Mouse (Mus musculus): ENCODE results near the gene Oas2. TPM values are rescaled to one million over a fixed set of nuclear protein-coding genes. Genes with fewer than 3 reads are reported as not detected.
"Not testable (repeated sequence)": the region's sequence is repeated elsewhere in the genome, so short reads cannot be mapped to it uniquely, and the experiment has no call there.

The Oas2 gene
- polyA plus RNA-seq (2015; fragmentation: Nextera tagmentation; extraction: Ambion mirVana), result 0.27 and 0.84 TPM in 2 replicates

- no peak within 1 kb of the TSS for H3K4me2 ChIP-seq
- 71% methylated on average over 5 of the region's 5 CpGs for WGBS
- H3K9ac ChIP-seq, result no peak within 1 kb of the TSS
Observed at GRCm38 (mm10) chr5:120749688-120750087, at the start of gene Oas2. Oas2 (minus strand) TSS chr5:120749853.

GRCm38 (mm10) chr5:120798943-120799342, 49.3 kb upstream of the Oas2 start:
- WGBS, result 70% methylated on average over 2 of the region's 2 CpGs
- not testable (repeated sequence) for H3K4me2 ChIP-seq; H3K4me3 ChIP-seq; H3K9ac ChIP-seq; H3K27ac ChIP-seq (replicated peaks); H3K27me3 ChIP-seq; H3K4me1 ChIP-seq (replicated peaks); ATAC-seq (ENCODE audit: low FRiP score, low read depth); H3K9me3 ChIP-seq; H3K36me3 ChIP-seq

More at GRCm38 (mm10) chr5:120749688-120750087, at the start of gene Oas2:
- Histone ChIP-seq H3K27ac (replicated peaks) (no peak within 1 kb of the TSS), H3K9me3 (no peaks in the 10 kb centered on the region), H3K27me3 (no peaks in the 10 kb centered on the region), H3K36me3 (no peaks in the 10 kb centered on the region), H3K4me1 (replicated peaks) (0 out of 2 replicates have a peak, but pooled peaks cover 3% of the 10 kb centered on the region), H3K4me3 (no peak within 1 kb of the TSS)
- ATAC-seq (ENCODE audit: low FRiP score, low read depth), result no peak

GRCm38 (mm10) chr5:120798147-120798546, 48.5 kb upstream of the Oas2 start:
- not testable (repeated sequence) for H3K27ac ChIP-seq (replicated peaks); H3K4me1 ChIP-seq (replicated peaks); ATAC-seq (ENCODE audit: low FRiP score, low read depth); H3K36me3 ChIP-seq; H3K4me3 ChIP-seq; H3K9ac ChIP-seq; H3K9me3 ChIP-seq; H3K4me2 ChIP-seq; H3K27me3 ChIP-seq
- WGBS, result 79% methylated on average over 5 of the region's 5 CpGs

GRCm38 (mm10) chr5:120795480-120796034, 45.9 kb upstream of the Oas2 start, which contains the start of gene Oas1e:
Oas1e (minus strand) TSS chr5:120795530.
- not testable (repeated sequence) for H3K36me3 ChIP-seq; H3K9ac ChIP-seq; H3K27me3 ChIP-seq; ATAC-seq (ENCODE audit: low FRiP score, low read depth); H3K4me1 ChIP-seq (replicated peaks); H3K27ac ChIP-seq (replicated peaks); H3K4me3 ChIP-seq; H3K9me3 ChIP-seq; H3K4me2 ChIP-seq
- WGBS, result 51% methylated on average over 9 of the region's 9 CpGs

- no peak for ATAC-seq (ENCODE audit: low FRiP score, low read depth)
- H3K4me1 ChIP-seq (replicated peaks), result no peaks in the 10 kb centered on the region
- no peak overlapping the region for H3K4me2 ChIP-seq
- no peaks in the 10 kb centered on the region for H3K9me3 ChIP-seq
- no peak overlapping the region for H3K27ac ChIP-seq (replicated peaks)
- no peaks in the 10 kb centered on the region for H3K36me3 ChIP-seq
- no peak overlapping the region for H3K9ac ChIP-seq
- 29% methylated on average over 2 of the region's 2 CpGs for WGBS
- H3K27me3 ChIP-seq, result no peaks in the 10 kb centered on the region
- no peak overlapping the region for H3K4me3 ChIP-seq
Observed at GRCm38 (mm10) chr5:120793043-120793442, 43.4 kb upstream of the Oas2 start.

GRCm38 (mm10) chr5:120787042-120787441, 37.4 kb upstream of the Oas2 start:
- Histone ChIP-seq H3K9ac (no peak overlapping the region), H3K27ac (replicated peaks) (no peak overlapping the region), H3K4me3 (no peak overlapping the region), H3K27me3 (no peaks in the 10 kb centered on the region), H3K4me1 (replicated peaks) (no peaks in the 10 kb centered on the region), H3K36me3 (no peaks in the 10 kb centered on the region), H3K4me2 (no peak overlapping the region), H3K9me3 (no peaks in the 10 kb centered on the region)
- WGBS, result 80% methylated on average over 3 of the region's 3 CpGs
- ATAC-seq (ENCODE audit: low FRiP score, low read depth), result no peak

GRCm38 (mm10) chr5:120782446-120782845, 32.8 kb upstream of the Oas2 start:
- Histone ChIP-seq H3K27ac (replicated peaks) (no peak overlapping the region), H3K9me3 (no peaks in the 10 kb centered on the region), H3K4me2 (no peak overlapping the region), H3K4me3 (no peak overlapping the region), H3K4me1 (replicated peaks) (no peaks in the 10 kb centered on the region), H3K9ac (no peak overlapping the region), H3K27me3 (no peaks in the 10 kb centered on the region), H3K36me3 (no peaks in the 10 kb centered on the region)
- 72% methylated on average over 2 of the region's 2 CpGs for WGBS
- ATAC-seq (ENCODE audit: low FRiP score, low read depth), result no peak

GRCm38 (mm10) chr5:120781646-120782045, 32.0 kb upstream of the Oas2 start:
- Histone ChIP-seq H3K27me3 (no peaks in the 10 kb centered on the region), H3K4me3 (no peak overlapping the region), H3K36me3 (no peaks in the 10 kb centered on the region), H3K4me2 (no peak overlapping the region), H3K27ac (replicated peaks) (no peak overlapping the region), H3K9me3 (no peaks in the 10 kb centered on the region), H3K4me1 (replicated peaks) (no peaks in the 10 kb centered on the region), H3K9ac (no peak overlapping the region)
- 91% methylated on average over 1 of the region's 1 CpGs for WGBS
- ATAC-seq (ENCODE audit: low FRiP score, low read depth), result no peak

GRCm38 (mm10) chr5:120779922-120780321, 30.3 kb upstream of the Oas2 start:
- Histone ChIP-seq H3K4me3 (no peak overlapping the region), H3K9ac (no peak overlapping the region), H3K27ac (replicated peaks) (no peak overlapping the region), H3K36me3 (no peaks in the 10 kb centered on the region), H3K4me2 (no peak overlapping the region), H3K4me1 (replicated peaks) (no peaks in the 10 kb centered on the region), H3K27me3 (no peaks in the 10 kb centered on the region), H3K9me3 (no peaks in the 10 kb centered on the region)
- whole genome bisulfite sequencing, result 63% methylated on average over 3 of the region's 3 CpGs
- no peak for ATAC-seq (ENCODE audit: low FRiP score, low read depth)

GRCm38 (mm10) chr5:120778941-120779340, 29.3 kb upstream of the Oas2 start:
- Histone ChIP-seq H3K36me3 (no peaks in the 10 kb centered on the region), H3K9me3 (no peaks in the 10 kb centered on the region), H3K4me1 (replicated peaks) (no peaks in the 10 kb centered on the region), H3K9ac (no peak overlapping the region), H3K27ac (replicated peaks) (no peak overlapping the region), H3K27me3 (no peaks in the 10 kb centered on the region), H3K4me3 (no peak overlapping the region), H3K4me2 (no peak overlapping the region)
- WGBS, result 78% methylated on average over 2 of the region's 2 CpGs
- ATAC-seq (ENCODE audit: low FRiP score, low read depth), result no peak

GRCm38 (mm10) chr5:120777478-120777877, 27.8 kb upstream of the Oas2 start, which contains the start of gene Oas3:
Oas3 (minus strand) TSS chr5:120777661.
- Histone ChIP-seq H3K4me2 (no peak within 1 kb of the TSS), H3K36me3 (no peaks in the 10 kb centered on the region), H3K9ac (no peak within 1 kb of the TSS), H3K4me3 (no peak within 1 kb of the TSS), H3K4me1 (replicated peaks) (no peaks in the 10 kb centered on the region), H3K27me3 (no peaks in the 10 kb centered on the region), H3K9me3 (no peaks in the 10 kb centered on the region), H3K27ac (replicated peaks) (no peak within 1 kb of the TSS)
- 80% methylated on average over 9 of the region's 9 CpGs for WGBS
- ATAC-seq (ENCODE audit: low FRiP score, low read depth), result no peak

- no peak overlapping the region for H3K4me2 ChIP-seq
Observed at GRCm38 (mm10) chr5:120776801-120777200, 27.1 kb upstream of the Oas2 start.

More at GRCm38 (mm10) chr5:120776801-120777200, 27.1 kb upstream of the Oas2 start:
- H3K27ac ChIP-seq (replicated peaks), result no peak overlapping the region
- no peak overlapping the region for H3K4me3 ChIP-seq
- 85% methylated on average over 5 of the region's 5 CpGs for WGBS
- no peaks in the 10 kb centered on the region for H3K9me3 ChIP-seq
- H3K9ac ChIP-seq, result no peak overlapping the region
- H3K27me3 ChIP-seq, result no peaks in the 10 kb centered on the region
- no peak for ATAC-seq (ENCODE audit: low FRiP score, low read depth)
- no peaks in the 10 kb centered on the region for H3K4me1 ChIP-seq (replicated peaks)
- no peaks in the 10 kb centered on the region for H3K36me3 ChIP-seq

All from hindbrain, embryonic 15.5 days (tissue).